Mouse (Mus musculus): ENCODE measurements around the gene Large1.
"Not testable (repeated sequence)": the region's sequence is repeated elsewhere in the genome, so short reads cannot be mapped to it uniquely, and the experiment has no call there.

DNA sequence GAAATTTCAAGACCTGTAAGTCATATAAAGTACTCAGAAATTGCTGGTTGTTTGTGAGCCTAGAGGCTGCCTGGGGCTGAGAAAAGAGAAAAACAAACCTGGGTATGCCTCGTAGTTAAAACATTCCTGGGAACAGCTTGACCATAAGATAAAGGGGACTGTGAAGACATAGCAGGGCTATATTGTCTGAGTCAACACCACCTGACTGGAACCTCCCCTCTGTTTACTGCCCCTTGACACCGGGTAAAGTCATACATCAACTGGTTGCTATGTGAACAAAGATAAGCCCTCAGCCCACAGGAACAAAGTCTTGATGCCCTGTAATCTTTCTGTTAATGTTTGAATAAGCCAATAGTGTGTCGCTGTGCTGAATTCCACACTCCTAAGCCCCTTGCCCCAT lies 252.7 kb downstream of the Large1 start:
- TF ChIP-seq CTCF (IDR thresholded peaks at IDR 0.05; ENCODE audit: low read depth, low read length); POLR2A (IDR thresholded peaks at IDR 0.05; ENCODE audit: extremely low read depth, insufficient read depth, low read length): not testable (repeated sequence)
